Mouse (Mus musculus): ENCODE measurements around the gene Gramd1b. TPM values are rescaled to one million over a fixed set of nuclear protein-coding genes. Genes with fewer than 3 reads are reported as not detected.

Gene Gramd1b
- polyA plus RNA-seq, 1 experiment from 2014 or later, result 8.5 TPM

GRCm38 (mm10) chr9:40450417-40450714 lies 80.8 kb downstream of the Gramd1b start:
- H3K9me3 ChIP-seq (replicated peaks; ENCODE audit: control insufficient read depth, low read length), result no peaks in the 10 kb centered on the region
- no peak overlapping the region for H3K9ac ChIP-seq (ENCODE audit: low read depth, low read length)
- WGBS (ENCODE audit: insufficient replicate concordance), result 68% methylated on average over 7 of the region's 7 CpGs
- H3K4me1 ChIP-seq (ENCODE audit: control insufficient read depth, insufficient read depth, low read length), result no peaks in the 10 kb centered on the region; the same call in 1 of the 2 replicates
- no peak for ATAC-seq (replicated peaks; ENCODE audit: insufficient number of reproducible peaks, low FRiP score, low TSS enrichment)
- H3K4me3 ChIP-seq (ENCODE audit: low read depth, low read length), result no peak overlapping the region
- no peaks in the 10 kb centered on the region for H3K27me3 ChIP-seq (ENCODE audit: control insufficient read depth, insufficient read depth, low read length)
- H3K4me2 ChIP-seq, result no peak overlapping the region; the same call in 1 of the 2 replicates
- H3K27ac ChIP-seq (ENCODE audit: low read depth, low read length), result no peak overlapping the region
- no peaks in the 10 kb centered on the region for H3K36me3 ChIP-seq (ENCODE audit: control insufficient read depth, insufficient read depth, low read length)

- 77% methylated on average over 10 of the region's 10 CpGs for WGBS (ENCODE audit: insufficient replicate concordance)
- H3K9me3 ChIP-seq (replicated peaks; ENCODE audit: control insufficient read depth, low read length), result no peaks in the 10 kb centered on the region
- H3K4me2 ChIP-seq, result no peak overlapping the region; the same call in 1 of the 2 replicates
- H3K9ac ChIP-seq (ENCODE audit: low read depth, low read length), result no peak overlapping the region
- no peak overlapping the region for H3K4me3 ChIP-seq (ENCODE audit: low read depth, low read length)
- no peak for ATAC-seq (replicated peaks; ENCODE audit: insufficient number of reproducible peaks, low FRiP score, low TSS enrichment)
- no peaks in the 10 kb centered on the region for H3K27me3 ChIP-seq (ENCODE audit: control insufficient read depth, insufficient read depth, low read length)
- no peaks in the 10 kb centered on the region; the same call in 1 of the 2 replicates for H3K4me1 ChIP-seq (ENCODE audit: control insufficient read depth, insufficient read depth, low read length)
- H3K36me3 ChIP-seq (ENCODE audit: control insufficient read depth, insufficient read depth, low read length), result no peaks in the 10 kb centered on the region
- no peak overlapping the region for H3K27ac ChIP-seq (ENCODE audit: low read depth, low read length)
Measured at GRCm38 (mm10) chr9:40449610-40450416, 81.4 kb downstream of the Gramd1b start.

GRCm38 (mm10) chr9:40448646-40449243 lies 82.4 kb downstream of the Gramd1b start:
- WGBS (ENCODE audit: insufficient replicate concordance), result 79% methylated on average over 2 of the region's 2 CpGs
- H3K4me2 ChIP-seq, result no peak overlapping the region
- no peaks in the 10 kb centered on the region for H3K27me3 ChIP-seq (ENCODE audit: control insufficient read depth, insufficient read depth, low read length)
- H3K9ac ChIP-seq (ENCODE audit: low read depth, low read length), result no peak overlapping the region
- no peaks in the 10 kb centered on the region for H3K36me3 ChIP-seq (ENCODE audit: control insufficient read depth, insufficient read depth, low read length)
- ATAC-seq (replicated peaks; ENCODE audit: insufficient number of reproducible peaks, low FRiP score, low TSS enrichment), result no peak
- H3K4me1 ChIP-seq (ENCODE audit: control insufficient read depth, insufficient read depth, low read length), result no peaks in the 10 kb centered on the region; the same call in 1 of the 2 replicates
- H3K9me3 ChIP-seq (replicated peaks; ENCODE audit: control insufficient read depth, low read length), result no peaks in the 10 kb centered on the region
- no peak overlapping the region for H3K4me3 ChIP-seq (ENCODE audit: low read depth, low read length)
- no peak overlapping the region for H3K27ac ChIP-seq (ENCODE audit: low read depth, low read length)

GRCm38 (mm10) chr9:40447265-40447664 lies 83.9 kb downstream of the Gramd1b start:
- H3K27me3 ChIP-seq (ENCODE audit: control insufficient read depth, insufficient read depth, low read length), result no peaks in the 10 kb centered on the region
- no peaks in the 10 kb centered on the region for H3K9me3 ChIP-seq (replicated peaks; ENCODE audit: control insufficient read depth, low read length)
- no peak overlapping the region for H3K4me2 ChIP-seq
- no peak overlapping the region for H3K9ac ChIP-seq (ENCODE audit: low read depth, low read length)
- no peak for ATAC-seq (replicated peaks; ENCODE audit: insufficient number of reproducible peaks, low FRiP score, low TSS enrichment)
- H3K4me3 ChIP-seq (ENCODE audit: low read depth, low read length), result no peak overlapping the region
- no peak overlapping the region for H3K27ac ChIP-seq (ENCODE audit: low read depth, low read length)
- no peaks in the 10 kb centered on the region for H3K36me3 ChIP-seq (ENCODE audit: control insufficient read depth, insufficient read depth, low read length)
- WGBS (ENCODE audit: insufficient replicate concordance), result 76% methylated on average over 4 of the region's 4 CpGs
- H3K4me1 ChIP-seq (ENCODE audit: control insufficient read depth, insufficient read depth, low read length), result no peaks in the 10 kb centered on the region; the same call in 1 of the 2 replicates

GRCm38 (mm10) chr9:40444961-40445360 lies 86.2 kb downstream of the Gramd1b start:
- H3K4me1 ChIP-seq (ENCODE audit: control insufficient read depth, insufficient read depth, low read length), result peaks cover 2% of the 10 kb centered on the region
- no peak overlapping the region for H3K4me3 ChIP-seq (ENCODE audit: low read depth, low read length)
- H3K9ac ChIP-seq (ENCODE audit: low read depth, low read length), result no peak overlapping the region
- 82% methylated on average over 6 of the region's 6 CpGs for WGBS (ENCODE audit: insufficient replicate concordance)
- no peak for ATAC-seq (replicated peaks; ENCODE audit: insufficient number of reproducible peaks, low FRiP score, low TSS enrichment)
- H3K4me2 ChIP-seq, result no peak overlapping the region
- H3K36me3 ChIP-seq (ENCODE audit: control insufficient read depth, insufficient read depth, low read length), result no peaks in the 10 kb centered on the region
- H3K27me3 ChIP-seq (ENCODE audit: control insufficient read depth, insufficient read depth, low read length), result no peaks in the 10 kb centered on the region
- no peak overlapping the region for H3K27ac ChIP-seq (ENCODE audit: low read depth, low read length)
- no peaks in the 10 kb centered on the region for H3K9me3 ChIP-seq (replicated peaks; ENCODE audit: control insufficient read depth, low read length)

GRCm38 (mm10) chr9:40442784-40443183 lies 88.4 kb downstream of the Gramd1b start:
- WGBS (ENCODE audit: insufficient replicate concordance), result 63% methylated on average over 5 of the region's 5 CpGs
- Histone ChIP-seq H3K9ac (ENCODE audit: low read depth, low read length) (no peak overlapping the region), H3K27me3 (ENCODE audit: control insufficient read depth, insufficient read depth, low read length) (no peaks in the 10 kb centered on the region)

GRCm38 (mm10) chr9:40439973-40440687 lies 91.1 kb downstream of the Gramd1b start:
- H3K4me1 ChIP-seq (ENCODE audit: control insufficient read depth, insufficient read depth, low read length), result peaks cover 14% of the 10 kb centered on the region

More at GRCm38 (mm10) chr9:40442784-40443183, 88.4 kb downstream of the Gramd1b start:
- H3K36me3 ChIP-seq (ENCODE audit: control insufficient read depth, insufficient read depth, low read length), result no peaks in the 10 kb centered on the region
- H3K4me2 ChIP-seq, result no peak overlapping the region
- ATAC-seq (replicated peaks; ENCODE audit: insufficient number of reproducible peaks, low FRiP score, low TSS enrichment), result no peak
- H3K27ac ChIP-seq (ENCODE audit: low read depth, low read length), result no peak overlapping the region
- no peaks in the 10 kb centered on the region for H3K9me3 ChIP-seq (replicated peaks; ENCODE audit: control insufficient read depth, low read length)
- peaks cover 13% of the 10 kb centered on the region for H3K4me1 ChIP-seq (ENCODE audit: control insufficient read depth, insufficient read depth, low read length)
- H3K4me3 ChIP-seq (ENCODE audit: low read depth, low read length), result no peak overlapping the region

GRCm38 (mm10) chr9:40438731-40439526 lies 92.3 kb downstream of the Gramd1b start:
- Histone ChIP-seq H3K27ac (ENCODE audit: low read depth, low read length) (no peak overlapping the region), H3K4me3 (ENCODE audit: low read depth, low read length) (no peak overlapping the region), H3K9ac (ENCODE audit: low read depth, low read length) (no peak overlapping the region), H3K27me3 (ENCODE audit: control insufficient read depth, insufficient read depth, low read length) (no peaks in the 10 kb centered on the region), H3K36me3 (ENCODE audit: control insufficient read depth, insufficient read depth, low read length) (no peaks in the 10 kb centered on the region), H3K4me1 (ENCODE audit: control insufficient read depth, insufficient read depth, low read length) (peaks cover 14% of the 10 kb centered on the region), H3K9me3 (replicated peaks; ENCODE audit: control insufficient read depth, low read length) (no peaks in the 10 kb centered on the region), H3K4me2 (no peak overlapping the region)
- 61% methylated on average over 12 of the region's 12 CpGs for WGBS (ENCODE audit: insufficient replicate concordance)
- no peak for ATAC-seq (replicated peaks; ENCODE audit: insufficient number of reproducible peaks, low FRiP score, low TSS enrichment)

More at GRCm38 (mm10) chr9:40439973-40440687, 91.1 kb downstream of the Gramd1b start:
- Histone ChIP-seq H3K9me3 (replicated peaks; ENCODE audit: control insufficient read depth, low read length) (no peaks in the 10 kb centered on the region), H3K27me3 (ENCODE audit: control insufficient read depth, insufficient read depth, low read length) (no peaks in the 10 kb centered on the region), H3K27ac (ENCODE audit: low read depth, low read length) (no peak overlapping the region), H3K4me2 (no peak overlapping the region), H3K36me3 (ENCODE audit: control insufficient read depth, insufficient read depth, low read length) (no peaks in the 10 kb centered on the region), H3K4me3 (ENCODE audit: low read depth, low read length) (no peak overlapping the region), H3K9ac (ENCODE audit: low read depth, low read length) (no peak overlapping the region)
- 76% methylated on average over 8 of the region's 8 CpGs for WGBS (ENCODE audit: insufficient replicate concordance)
- no peak for ATAC-seq (replicated peaks; ENCODE audit: insufficient number of reproducible peaks, low FRiP score, low TSS enrichment)

Measured in heart, embryonic 11.5 days (tissue).